Mouse (Mus musculus): ENCODE results near the gene Slc35d1. TPM values are rescaled to one million over a fixed set of nuclear protein-coding genes. Genes with fewer than 3 reads are reported as not detected.
A peak's percentile ranks its signal among the peaks of the same experiment; 100 is the strongest.

The Slc35d1 gene
- polyA plus RNA-seq, 1 experiment from 2014 or later: 10.2 TPM

DNA sequence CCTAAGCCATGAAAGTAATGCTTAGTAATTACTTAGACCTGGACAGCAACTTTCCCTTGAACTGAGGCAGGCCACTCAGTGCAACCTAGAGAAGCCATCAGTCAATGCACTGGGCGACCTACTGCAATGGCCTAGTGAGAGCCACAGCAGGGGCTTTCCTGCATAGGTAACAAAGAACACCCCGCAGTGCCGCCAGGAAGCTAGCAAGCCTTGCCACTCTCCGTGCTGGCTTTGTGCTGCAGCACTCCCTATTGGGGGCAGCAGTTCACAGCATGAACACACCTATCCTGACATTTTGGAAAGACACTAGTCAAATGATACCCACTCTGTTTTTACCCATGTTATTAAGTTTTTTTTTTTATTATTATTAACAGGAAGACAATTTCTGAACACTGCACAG, 15.9 kb downstream of the Slc35d1 start:
- Histone ChIP-seq H3K36me3 (ENCODE audit: control insufficient read depth, insufficient read depth) (peaks cover 8% of the 10 kb centered on the region; the same call in 1 of the 2 replicates), H3K4me3 (ENCODE audit: low read length) (no peak overlapping the region), H3K27me3 (ENCODE audit: control insufficient read depth, insufficient read depth, low read length) (no peaks in the 10 kb centered on the region), H3K9me3 (replicated peaks; ENCODE audit: control insufficient read depth, low read length) (no peaks in the 10 kb centered on the region), H3K4me2 (ENCODE audit: low read depth, low read length) (no peak overlapping the region), H3K27ac (ENCODE audit: low read length) (no peak overlapping the region), H3K9ac (ENCODE audit: low read length) (no peak overlapping the region), H3K4me1 (ENCODE audit: control insufficient read depth, insufficient read depth, low read length) (peaks cover 7% of the 10 kb centered on the region)
- 58% methylated on average over 4 of the region's 4 CpGs for WGBS
- no peak for ATAC-seq (replicated peaks; ENCODE audit: extremely low read depth, insufficient read depth, low FRiP score)

DNA sequence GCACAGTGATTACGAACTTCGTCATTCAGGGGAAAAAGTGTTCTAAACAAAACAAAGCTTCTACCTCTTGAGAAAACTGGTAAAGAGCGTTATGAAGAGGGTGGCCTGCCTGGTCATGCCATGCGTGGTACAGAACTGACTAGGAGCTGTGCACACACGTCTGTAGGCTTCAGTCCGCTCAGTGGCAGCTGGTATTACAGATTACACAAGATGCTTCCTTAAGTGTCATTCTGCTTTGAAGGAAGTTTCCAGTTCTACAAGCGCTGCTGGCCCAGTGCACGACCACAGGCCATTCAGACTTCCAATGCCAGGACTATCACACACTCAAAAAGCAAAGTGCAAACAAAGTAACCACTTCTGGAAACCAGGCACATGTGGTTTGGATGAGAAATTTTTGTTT, 17.6 kb downstream of the Slc35d1 start:
- H3K4me1 ChIP-seq (ENCODE audit: control insufficient read depth, insufficient read depth, low read length): peaks cover 7% of the 10 kb centered on the region
- H3K9ac ChIP-seq (ENCODE audit: low read length): no peak overlapping the region
- WGBS: 87% methylated on average over 8 of the region's 8 CpGs
- no peaks in the 10 kb centered on the region for H3K27me3 ChIP-seq (ENCODE audit: control insufficient read depth, insufficient read depth, low read length)
- peaks cover 8% of the 10 kb centered on the region for H3K36me3 ChIP-seq (ENCODE audit: control insufficient read depth, insufficient read depth)
- H3K4me3 ChIP-seq (ENCODE audit: low read length): no peak overlapping the region
- ATAC-seq (replicated peaks; ENCODE audit: extremely low read depth, insufficient read depth, low FRiP score): no peak
- H3K4me2 ChIP-seq (ENCODE audit: low read depth, low read length): no peak overlapping the region
- H3K27ac ChIP-seq (ENCODE audit: low read length): no peak overlapping the region
- no peaks in the 10 kb centered on the region for H3K9me3 ChIP-seq (replicated peaks; ENCODE audit: control insufficient read depth, low read length)

DNA sequence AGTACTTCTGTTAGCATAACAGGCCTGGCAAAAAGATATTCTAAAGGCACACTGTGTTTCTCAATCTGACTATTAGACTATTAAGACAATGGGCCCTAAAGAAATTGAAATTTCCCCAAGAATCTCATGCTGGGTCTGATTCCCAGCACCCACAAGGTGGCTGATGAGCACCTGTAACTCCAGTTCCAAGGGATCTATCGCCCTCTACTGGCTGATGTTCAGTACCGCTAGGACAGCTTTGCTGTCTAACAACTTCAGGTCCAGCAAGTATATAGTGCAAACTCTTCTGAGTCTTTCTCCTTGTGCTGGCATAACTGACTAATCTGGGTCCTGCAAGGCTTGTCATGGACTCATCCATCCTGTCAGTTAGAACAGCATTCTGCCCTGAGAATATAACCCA, 22.5 kb downstream of the Slc35d1 start:
- WGBS: 84% methylated on average over 2 of the region's 2 CpGs
- H3K4me1 ChIP-seq (ENCODE audit: control insufficient read depth, insufficient read depth, low read length): peaks cover 9% of the 10 kb centered on the region
- H3K9me3 ChIP-seq (replicated peaks; ENCODE audit: control insufficient read depth, low read length): no peaks in the 10 kb centered on the region
- H3K27me3 ChIP-seq (ENCODE audit: control insufficient read depth, insufficient read depth, low read length): no peaks in the 10 kb centered on the region
- peaks cover 9% of the 10 kb centered on the region for H3K36me3 ChIP-seq (ENCODE audit: control insufficient read depth, insufficient read depth)
- no peak overlapping the region for H3K27ac ChIP-seq (ENCODE audit: low read length)
- no peak overlapping the region for H3K4me3 ChIP-seq (ENCODE audit: low read length)
- no peak overlapping the region for H3K9ac ChIP-seq (ENCODE audit: low read length)
- no peak overlapping the region for H3K4me2 ChIP-seq (ENCODE audit: low read depth, low read length)
- no peak for ATAC-seq (replicated peaks; ENCODE audit: extremely low read depth, insufficient read depth, low FRiP score)

DNA sequence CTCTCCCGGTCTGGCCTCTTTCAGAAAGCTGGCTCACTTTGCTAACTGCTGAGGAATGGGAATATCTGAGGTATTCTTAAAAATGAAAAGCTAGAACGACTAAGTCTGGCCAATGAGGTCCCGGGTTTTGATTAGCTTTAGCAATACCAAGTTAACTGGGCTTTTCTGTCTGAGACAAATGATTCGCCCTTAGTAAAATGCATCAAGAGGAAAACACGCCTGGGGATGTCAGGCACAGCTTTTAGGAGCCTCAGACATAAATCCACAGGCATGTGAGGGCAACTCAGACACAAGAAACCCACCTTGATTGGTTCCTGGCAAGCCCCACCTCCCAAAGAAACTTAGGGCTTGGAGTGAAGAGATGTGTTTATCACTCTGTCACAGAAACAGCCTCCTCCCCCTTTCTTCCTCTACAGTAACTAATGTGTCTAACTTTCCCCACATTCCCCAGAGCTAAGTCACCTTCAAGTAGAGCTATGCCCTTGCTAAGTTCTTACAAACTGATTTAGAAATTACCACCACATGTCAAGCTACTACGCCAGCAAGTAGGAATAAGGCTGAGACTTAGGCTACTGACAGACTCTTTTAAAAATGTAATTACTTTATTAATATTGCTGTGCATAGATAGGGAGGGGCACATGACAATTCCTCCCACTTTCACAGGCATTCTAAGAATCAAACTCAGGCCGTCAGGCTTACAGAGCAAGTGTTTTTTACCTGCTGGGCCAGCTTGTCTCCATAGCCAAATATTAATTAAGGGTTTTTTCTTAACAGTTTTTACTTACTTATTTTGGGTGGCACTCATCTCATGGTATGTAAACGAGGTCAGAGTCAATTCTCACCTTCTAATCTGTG, 26.0 kb downstream of the Slc35d1 start:
- Histone ChIP-seq H3K4me2 (ENCODE audit: low read depth, low read length) (no peak overlapping the region), H3K27me3 (ENCODE audit: control insufficient read depth, insufficient read depth, low read length) (no peaks in the 10 kb centered on the region), H3K9me3 (replicated peaks; ENCODE audit: control insufficient read depth, low read length) (no peaks in the 10 kb centered on the region), H3K36me3 (ENCODE audit: control insufficient read depth, insufficient read depth) (peaks cover 15% of the 10 kb centered on the region), H3K9ac (ENCODE audit: low read length) (no peak overlapping the region), H3K4me1 (ENCODE audit: control insufficient read depth, insufficient read depth, low read length) (peaks cover 9% of the 10 kb centered on the region), H3K4me3 (ENCODE audit: low read length) (no peak overlapping the region), H3K27ac (ENCODE audit: low read length) (peak overlapping the region; percentile 43; the same call in 1 of the 2 replicates)
- no peak for ATAC-seq (replicated peaks; ENCODE audit: extremely low read depth, insufficient read depth, low FRiP score)
- 69% methylated on average over 8 of the region's 8 CpGs for WGBS

DNA sequence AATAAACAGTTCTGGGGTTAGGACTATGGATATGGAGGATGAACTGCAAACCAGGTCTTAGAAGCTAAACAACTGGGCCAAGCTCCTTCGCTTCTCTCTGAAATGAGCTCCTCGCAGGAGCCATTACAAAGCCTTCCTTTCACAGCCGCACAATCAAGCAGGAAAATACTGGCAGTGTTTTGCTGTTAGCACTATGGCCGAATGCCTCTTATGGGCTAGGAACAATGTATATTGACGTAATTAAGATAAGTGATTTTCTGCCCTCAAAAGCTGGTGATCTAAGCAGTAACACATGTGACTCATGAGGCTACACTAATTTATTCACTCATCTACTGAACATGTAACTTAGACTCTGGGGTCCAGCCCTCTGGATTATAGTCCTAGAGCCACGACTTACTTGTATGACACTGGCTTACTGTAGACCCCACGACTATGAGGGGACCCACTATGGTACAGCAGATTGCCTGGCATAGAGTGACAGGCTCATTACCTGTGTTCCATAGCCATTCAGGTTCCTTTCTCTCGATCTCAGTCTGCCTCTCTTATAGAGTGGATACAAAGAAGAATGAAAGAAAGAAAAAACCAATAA, 34.6 kb downstream of the Slc35d1 start:
- H3K9me3 ChIP-seq (replicated peaks; ENCODE audit: control insufficient read depth, low read length): no peaks in the 10 kb centered on the region
- no peak for ATAC-seq (replicated peaks; ENCODE audit: extremely low read depth, insufficient read depth, low FRiP score)
- H3K4me2 ChIP-seq (ENCODE audit: low read depth, low read length): no peak overlapping the region
- no peak overlapping the region for H3K4me3 ChIP-seq (ENCODE audit: low read length)
- peaks cover 22% of the 10 kb centered on the region for H3K4me1 ChIP-seq (ENCODE audit: control insufficient read depth, insufficient read depth, low read length)
- H3K27ac ChIP-seq (ENCODE audit: low read length): no peak overlapping the region
- H3K36me3 ChIP-seq (ENCODE audit: control insufficient read depth, insufficient read depth): peaks cover 13% of the 10 kb centered on the region
- no peak overlapping the region for H3K9ac ChIP-seq (ENCODE audit: low read length)
- 87% methylated on average over 8 of the region's 8 CpGs for WGBS
- no peaks in the 10 kb centered on the region for H3K27me3 ChIP-seq (ENCODE audit: control insufficient read depth, insufficient read depth, low read length)

DNA sequence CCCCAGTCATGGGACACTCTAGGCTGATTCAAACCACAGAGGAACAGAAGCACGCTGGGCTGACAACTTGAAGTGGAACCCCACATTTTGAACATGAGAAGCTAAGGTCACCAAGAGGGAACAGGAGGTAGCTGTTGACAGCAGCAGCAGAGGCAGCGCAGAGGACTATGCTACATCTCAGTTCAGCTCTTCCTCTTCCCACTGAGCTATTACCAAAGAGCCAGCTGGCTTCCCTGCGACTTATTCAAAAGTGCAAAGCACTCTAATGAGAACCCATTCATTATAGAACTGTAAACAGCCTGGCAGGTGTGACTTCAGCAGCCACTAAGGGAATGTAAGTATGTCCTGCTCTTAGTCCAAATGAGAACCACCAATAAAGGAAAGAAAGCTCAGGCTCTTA, 35.4 kb downstream of the Slc35d1 start:
- peak overlapping the region; percentile 92 for H3K27ac ChIP-seq (ENCODE audit: low read length)
- H3K4me1 ChIP-seq (ENCODE audit: control insufficient read depth, insufficient read depth, low read length): peaks cover 22% of the 10 kb centered on the region
- ATAC-seq (replicated peaks; ENCODE audit: extremely low read depth, insufficient read depth, low FRiP score): 0 out of 2 replicates have a peak, but pooled peaks have one; percentile 15
- H3K27me3 ChIP-seq (ENCODE audit: control insufficient read depth, insufficient read depth, low read length): no peaks in the 10 kb centered on the region
- 39% methylated on average over 3 of the region's 3 CpGs for WGBS
- H3K9me3 ChIP-seq (replicated peaks; ENCODE audit: control insufficient read depth, low read length): no peaks in the 10 kb centered on the region
- H3K4me3 ChIP-seq (ENCODE audit: low read length): no peak overlapping the region
- H3K9ac ChIP-seq (ENCODE audit: low read length): no peak overlapping the region
- peak overlapping the region; percentile 42; the same call in 1 of the 2 replicates for H3K4me2 ChIP-seq (ENCODE audit: low read depth, low read length)
- H3K36me3 ChIP-seq (ENCODE audit: control insufficient read depth, insufficient read depth): peaks cover 9% of the 10 kb centered on the region

DNA sequence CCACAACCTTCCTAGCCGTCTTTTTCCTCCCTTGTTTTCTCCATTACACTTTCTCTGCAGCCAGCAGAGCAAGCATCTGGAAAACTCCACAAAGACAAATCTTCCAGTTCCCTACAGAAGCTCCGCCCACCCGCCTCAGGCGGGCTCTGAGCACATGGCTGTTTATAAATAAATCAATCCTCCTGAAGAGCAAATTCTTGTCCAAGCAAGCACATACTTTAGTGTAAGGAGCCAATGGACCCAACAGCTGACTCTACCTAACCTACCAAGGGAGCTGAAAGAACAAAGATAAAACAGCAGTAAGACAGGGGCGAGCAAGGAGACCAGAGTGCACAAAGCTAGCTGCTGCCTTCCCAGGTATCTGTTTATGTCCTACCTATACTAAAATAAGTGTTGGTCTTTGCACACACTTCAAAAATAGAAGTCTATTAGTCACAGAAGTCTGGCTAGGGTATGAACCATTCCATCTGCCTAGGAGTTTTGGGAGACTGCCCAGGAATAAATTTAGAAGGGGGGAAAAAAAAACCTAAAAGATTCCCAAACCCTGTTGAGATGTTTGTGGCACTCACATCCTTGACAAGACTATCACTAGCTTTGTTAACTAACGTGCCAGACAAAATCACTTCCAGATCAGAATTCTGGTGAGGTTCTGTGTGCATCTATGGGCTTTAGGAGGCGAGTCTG, 36.2 kb downstream of the Slc35d1 start:
- Histone ChIP-seq H3K9me3 (replicated peaks; ENCODE audit: control insufficient read depth, low read length) (no peaks in the 10 kb centered on the region), H3K4me1 (ENCODE audit: control insufficient read depth, insufficient read depth, low read length) (peaks cover 22% of the 10 kb centered on the region), H3K4me2 (ENCODE audit: low read depth, low read length) (peak overlapping the region; percentile 42), H3K27me3 (ENCODE audit: control insufficient read depth, insufficient read depth, low read length) (no peaks in the 10 kb centered on the region), H3K4me3 (ENCODE audit: low read length) (no peak overlapping the region), H3K27ac (ENCODE audit: low read length) (peak overlapping the region; percentile 92), H3K9ac (ENCODE audit: low read length) (no peak overlapping the region; the same call in 1 of the 2 replicates), H3K36me3 (ENCODE audit: control insufficient read depth, insufficient read depth) (peaks cover 8% of the 10 kb centered on the region)
- ATAC-seq (replicated peaks; ENCODE audit: extremely low read depth, insufficient read depth, low FRiP score): peak; percentile 59
- 48% methylated on average over 7 of the region's 7 CpGs for WGBS

DNA sequence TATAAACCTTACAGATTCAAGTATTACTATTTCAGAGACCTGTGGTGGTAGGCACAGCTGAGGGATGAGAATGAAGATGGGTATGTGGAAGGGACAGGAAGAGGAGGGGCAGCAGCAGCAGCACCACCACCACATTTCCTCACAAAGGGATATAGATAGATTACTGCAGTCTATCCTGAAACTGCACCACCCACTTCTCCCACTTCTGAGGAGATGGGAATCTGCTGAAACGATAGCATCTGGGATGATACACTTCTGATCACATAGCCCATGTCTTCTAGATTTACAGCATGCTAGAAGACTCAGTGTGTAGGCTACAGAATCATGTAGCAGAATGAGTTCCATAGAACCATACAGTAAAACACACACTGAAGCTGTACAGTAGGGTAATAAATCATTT, 37.3 kb downstream of the Slc35d1 start:
- ATAC-seq (replicated peaks; ENCODE audit: extremely low read depth, insufficient read depth, low FRiP score): no peak
- Histone ChIP-seq H3K36me3 (ENCODE audit: control insufficient read depth, insufficient read depth) (peaks cover 4% of the 10 kb centered on the region), H3K4me3 (ENCODE audit: low read length) (no peak overlapping the region), H3K9ac (ENCODE audit: low read length) (no peak overlapping the region), H3K27ac (ENCODE audit: low read length) (peak overlapping the region; percentile 92), H3K27me3 (ENCODE audit: control insufficient read depth, insufficient read depth, low read length) (no peaks in the 10 kb centered on the region), H3K9me3 (replicated peaks; ENCODE audit: control insufficient read depth, low read length) (no peaks in the 10 kb centered on the region), H3K4me1 (ENCODE audit: control insufficient read depth, insufficient read depth, low read length) (peaks cover 22% of the 10 kb centered on the region), H3K4me2 (ENCODE audit: low read depth, low read length) (no peak overlapping the region)
- 79% methylated on average over 1 of the region's 1 CpGs for WGBS

DNA sequence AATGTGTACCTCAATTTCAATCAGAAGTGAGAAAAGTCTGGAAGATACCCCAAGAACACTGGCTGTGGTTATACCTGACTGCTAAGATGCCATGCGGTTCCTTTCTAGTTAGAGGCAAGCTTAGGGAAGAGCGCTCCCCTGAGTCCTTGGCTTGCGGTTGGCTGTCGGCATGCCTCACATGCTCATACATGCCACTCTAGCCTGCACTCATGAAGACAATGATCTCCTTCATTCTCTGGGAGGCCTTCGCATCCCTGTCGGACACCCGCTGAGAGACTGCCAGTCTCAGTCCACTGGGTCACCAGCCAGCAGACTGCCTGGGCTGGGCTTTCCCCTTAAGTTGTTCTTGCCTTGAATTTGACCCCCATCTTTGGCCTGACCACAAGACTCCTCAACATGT, 41.0 kb downstream of the Slc35d1 start:
- no peaks in the 10 kb centered on the region for H3K9me3 ChIP-seq (replicated peaks; ENCODE audit: control insufficient read depth, low read length)
- ATAC-seq (replicated peaks; ENCODE audit: extremely low read depth, insufficient read depth, low FRiP score): no peak
- H3K4me3 ChIP-seq (ENCODE audit: low read length): no peak overlapping the region
- H3K4me1 ChIP-seq (ENCODE audit: control insufficient read depth, insufficient read depth, low read length): peaks cover 13% of the 10 kb centered on the region
- H3K9ac ChIP-seq (ENCODE audit: low read length): no peak overlapping the region
- 91% methylated on average over 7 of the region's 7 CpGs for WGBS
- no peaks in the 10 kb centered on the region for H3K27me3 ChIP-seq (ENCODE audit: control insufficient read depth, insufficient read depth, low read length)
- no peak overlapping the region for H3K27ac ChIP-seq (ENCODE audit: low read length)
- H3K4me2 ChIP-seq (ENCODE audit: low read depth, low read length): no peak overlapping the region
- H3K36me3 ChIP-seq (ENCODE audit: control insufficient read depth, insufficient read depth): peaks cover 13% of the 10 kb centered on the region

Data from heart, embryonic 16.5 days (tissue).